Mouse (Mus musculus): ENCODE data around the gene Tmem184b. TPM values are rescaled to one million over a fixed set of nuclear protein-coding genes. Genes with fewer than 3 reads are reported as not detected.
A peak's percentile ranks its signal among the peaks of the same experiment; 100 is the strongest.

Tmem184b gene
- total RNA-seq (2014; rRNA removed) (54.9 and 75.7 TPM in 2 replicates), polyA plus RNA-seq (2015; fragmentation: Nextera tagmentation; extraction: Ambion mirVana) (30.1 and 33.3 TPM in 2 replicates)

DNA sequence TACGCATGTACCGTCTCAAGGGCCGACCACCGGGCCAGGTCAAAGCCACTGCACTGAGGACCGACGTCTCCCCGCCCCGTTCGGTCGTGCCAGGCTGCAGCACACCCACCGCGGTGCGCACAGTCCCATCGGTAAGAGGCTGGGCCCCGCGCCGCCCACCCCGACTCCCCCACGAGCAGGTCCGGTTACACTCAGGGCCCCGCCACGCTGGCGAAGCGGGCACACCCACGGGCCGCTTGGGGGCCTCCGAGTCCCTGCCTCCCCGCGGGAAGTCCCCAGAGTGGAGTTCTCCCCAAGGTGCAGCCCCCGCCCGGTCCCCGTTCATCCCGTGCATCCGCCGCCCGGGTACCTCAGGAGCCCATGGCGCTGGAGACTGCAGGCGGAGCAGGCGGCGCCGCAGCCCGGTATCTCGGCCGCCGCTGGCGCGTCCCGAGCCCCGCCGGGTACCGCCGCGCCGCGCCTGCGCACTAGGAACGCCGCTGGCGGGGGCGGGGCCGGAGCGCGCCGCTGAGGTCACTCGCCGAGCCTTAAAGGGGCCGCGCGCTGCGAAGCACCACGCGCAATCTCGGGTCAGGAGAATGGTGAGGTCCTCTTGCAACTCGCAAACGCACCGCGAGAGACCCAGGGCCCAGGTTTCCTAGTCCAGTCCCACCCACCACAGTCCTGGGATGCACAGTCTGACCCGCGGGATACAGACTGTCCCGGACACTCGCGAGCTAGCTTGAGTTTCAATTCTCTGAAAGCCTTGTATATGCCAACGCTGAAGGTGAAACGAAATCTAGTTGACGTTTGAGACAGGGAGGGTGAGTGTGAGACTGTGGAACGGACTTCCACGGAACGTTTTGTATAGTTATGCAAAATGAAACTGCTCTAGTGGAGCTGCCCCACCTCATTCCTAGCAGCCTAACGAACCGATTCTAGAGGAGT, at the start of gene Tmem184b:
Tmem184b (minus strand) TSS at position 734 of the 927 bp plus-strand sequence.
- ATAC-seq (ENCODE audit: low FRiP score) (peak; percentile 87), DNase-seq (ENCODE audit: low spot score) (peak; percentile 90)
- H3K27ac ChIP-seq (ENCODE audit: low read depth, low read length): peak within 1 kb of the TSS; percentile 69
- under 1% methylated on average over 84 of the region's 90 CpGs for WGBS
- H3K9me3 ChIP-seq (ENCODE audit: low read length): no peaks in the 10 kb centered on the region
- H3K4me2 ChIP-seq (ENCODE audit: low read depth, low read length, poor library complexity, severe bottlenecking): peak within 1 kb of the TSS; percentile 89
- TF ChIP-seq CTCF (IDR thresholded peaks at IDR 0.05): no peak
- peak within 1 kb of the TSS; percentile 99 for H3K4me3 ChIP-seq (ENCODE audit: low read depth, low read length)
- H3K4me1 ChIP-seq (ENCODE audit: insufficient read depth, low read length): peaks cover 10% of the 10 kb centered on the region
- H3K9ac ChIP-seq (replicated peaks; ENCODE audit: low read length, poor library complexity, severe bottlenecking): peak within 1 kb of the TSS; percentile 93
- H3K36me3 ChIP-seq (ENCODE audit: insufficient read depth, low read length): no peaks in the 10 kb centered on the region
- H3K27me3 ChIP-seq (ENCODE audit: insufficient read depth, low read length): no peaks in the 10 kb centered on the region

DNA sequence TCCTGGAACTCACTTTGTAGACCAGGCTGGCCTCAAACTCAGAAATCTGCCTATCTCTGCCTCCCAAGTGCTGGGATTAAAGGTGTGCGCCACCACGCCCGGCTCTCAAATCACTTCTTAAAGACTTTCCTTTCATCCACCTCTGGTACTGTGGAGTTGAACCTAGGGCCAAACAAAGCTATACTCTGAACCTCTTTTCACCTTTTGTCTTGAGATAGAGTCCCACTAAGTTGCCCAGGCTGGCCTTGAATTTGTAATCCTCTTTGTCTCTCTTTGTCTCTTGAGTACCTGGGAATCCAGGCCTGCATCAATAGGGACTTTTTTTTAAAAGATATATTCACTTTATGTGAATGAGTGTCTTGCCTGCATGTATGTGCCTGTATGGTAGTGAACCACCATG, 44.7 kb upstream of the Tmem184b start:
- H3K27ac ChIP-seq (ENCODE audit: low read depth, low read length): no peak overlapping the region
- no peak for TF ChIP-seq CTCF (IDR thresholded peaks at IDR 0.05)
- 94% methylated on average over 3 of the region's 3 CpGs for WGBS
- no peaks in the 10 kb centered on the region for H3K4me1 ChIP-seq (ENCODE audit: insufficient read depth, low read length)
- no peaks in the 10 kb centered on the region for H3K27me3 ChIP-seq (ENCODE audit: insufficient read depth, low read length)
- DNase-seq (ENCODE audit: low spot score) (no peak), ATAC-seq (ENCODE audit: low FRiP score) (no peak)
- H3K9ac ChIP-seq (replicated peaks; ENCODE audit: low read length, poor library complexity, severe bottlenecking): no peak overlapping the region
- H3K4me3 ChIP-seq (ENCODE audit: low read depth, low read length): no peak overlapping the region
- no peak overlapping the region for H3K4me2 ChIP-seq (ENCODE audit: low read depth, low read length, poor library complexity, severe bottlenecking)
- no peaks in the 10 kb centered on the region for H3K36me3 ChIP-seq (ENCODE audit: insufficient read depth, low read length)
- no peaks in the 10 kb centered on the region for H3K9me3 ChIP-seq (ENCODE audit: low read length)

DNA sequence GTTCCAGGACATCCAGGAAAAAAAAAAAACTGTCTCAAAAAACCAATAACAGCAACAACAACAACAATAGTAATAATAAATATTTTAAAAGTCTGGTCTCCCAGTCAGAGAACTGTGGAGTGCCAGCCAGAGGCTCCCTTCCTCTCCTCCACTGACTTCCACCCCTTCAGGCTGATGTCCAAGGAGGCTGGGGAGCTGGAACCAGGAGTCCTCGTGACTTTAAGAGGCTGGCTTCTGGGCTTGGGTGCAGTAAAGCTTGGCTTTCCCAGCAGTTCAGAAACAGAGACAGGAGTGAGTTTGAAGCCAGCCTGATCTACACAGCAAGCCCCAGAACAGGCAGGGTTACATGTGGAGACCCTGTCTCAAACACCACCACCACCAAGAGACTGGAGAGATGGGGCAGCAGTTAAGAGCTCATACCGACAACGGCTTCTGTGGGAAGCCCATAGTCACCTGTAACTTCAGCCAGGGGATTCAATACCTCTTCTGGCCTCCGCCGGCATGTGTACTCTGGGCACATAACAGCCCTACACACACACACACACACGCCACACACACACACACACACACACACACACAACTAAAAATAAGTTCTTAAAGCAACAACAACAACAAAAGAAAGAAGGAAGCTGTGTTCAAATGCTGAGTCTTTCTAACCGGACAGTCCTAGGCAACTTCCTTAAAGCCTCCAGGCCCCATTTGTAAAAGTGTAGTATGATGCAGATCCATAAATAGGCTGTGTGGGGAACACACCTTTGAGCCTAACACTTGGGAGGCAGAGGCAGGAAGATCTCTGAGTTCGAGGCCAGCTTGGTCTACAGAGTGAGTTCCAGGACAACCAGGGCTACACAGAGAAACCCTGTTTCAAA, 42.7 kb upstream of the Tmem184b start:
- DNase-seq (ENCODE audit: low spot score) (no peak), ATAC-seq (ENCODE audit: low FRiP score) (no peak)
- no peak overlapping the region for H3K27ac ChIP-seq (ENCODE audit: low read depth, low read length)
- H3K9me3 ChIP-seq (ENCODE audit: low read length): no peaks in the 10 kb centered on the region
- H3K4me3 ChIP-seq (ENCODE audit: low read depth, low read length): no peak overlapping the region
- H3K9ac ChIP-seq (replicated peaks; ENCODE audit: low read length, poor library complexity, severe bottlenecking): no peak overlapping the region
- H3K4me1 ChIP-seq (ENCODE audit: insufficient read depth, low read length): no peaks in the 10 kb centered on the region
- H3K36me3 ChIP-seq (ENCODE audit: insufficient read depth, low read length): no peaks in the 10 kb centered on the region
- WGBS: 80% methylated on average over 8 of the region's 8 CpGs
- H3K27me3 ChIP-seq (ENCODE audit: insufficient read depth, low read length): no peaks in the 10 kb centered on the region
- no peak for TF ChIP-seq CTCF (IDR thresholded peaks at IDR 0.05)
- no peak overlapping the region for H3K4me2 ChIP-seq (ENCODE audit: low read depth, low read length, poor library complexity, severe bottlenecking)

- Histone ChIP-seq H3K36me3 (ENCODE audit: insufficient read depth, low read length) (no peaks in the 10 kb centered on the region), H3K27me3 (ENCODE audit: insufficient read depth, low read length) (no peaks in the 10 kb centered on the region), H3K4me3 (ENCODE audit: low read depth, low read length) (no peak overlapping the region), H3K4me2 (ENCODE audit: low read depth, low read length, poor library complexity, severe bottlenecking) (no peak overlapping the region), H3K4me1 (ENCODE audit: insufficient read depth, low read length) (peaks cover 15% of the 10 kb centered on the region), H3K9ac (replicated peaks; ENCODE audit: low read length, poor library complexity, severe bottlenecking) (no peak overlapping the region), H3K9me3 (ENCODE audit: low read length) (no peaks in the 10 kb centered on the region), H3K27ac (ENCODE audit: low read depth, low read length) (no peak overlapping the region)
- ATAC-seq (ENCODE audit: low FRiP score): no peak
- TF ChIP-seq CTCF (IDR thresholded peaks at IDR 0.05): no peak
- WGBS: 53% methylated on average over 7 of the region's 7 CpGs
- no peak for DNase-seq (ENCODE audit: low spot score)
These were observed 40.6 kb upstream of the Tmem184b start for GRCm38 (mm10) chr15:79443856-79444410.

DNA sequence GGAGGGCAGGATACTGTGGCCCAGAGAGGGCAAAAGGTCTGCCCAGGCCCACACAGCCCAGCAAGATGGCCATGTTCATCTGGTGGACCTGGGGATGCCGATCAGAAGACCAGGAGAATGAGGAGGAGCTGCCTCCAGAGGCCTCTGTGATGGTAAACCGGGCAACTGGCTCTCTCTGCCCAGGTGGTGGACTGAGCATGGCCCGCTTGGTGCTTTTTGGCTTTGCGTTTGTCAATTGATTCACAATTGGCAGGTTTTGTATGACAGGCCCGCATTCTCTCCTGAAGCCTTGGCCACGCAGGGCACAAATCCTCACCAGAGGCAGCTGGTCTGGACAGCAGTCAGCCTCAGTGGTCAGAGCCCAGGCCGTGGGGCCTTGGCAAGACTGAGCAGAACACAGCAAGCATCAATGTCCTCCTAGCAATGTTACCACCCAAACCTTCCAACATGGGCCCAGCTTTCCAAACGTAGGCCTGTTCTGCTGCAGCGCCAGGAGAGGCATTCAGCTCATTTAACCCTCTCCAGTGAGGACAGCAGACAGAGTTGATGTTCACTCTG, 39.7 kb upstream of the Tmem184b start:
- WGBS: 78% methylated on average over 9 of the region's 9 CpGs

More for the DNA sequence above, 39.7 kb upstream of the Tmem184b start:
- H3K36me3 ChIP-seq (ENCODE audit: insufficient read depth, low read length): no peaks in the 10 kb centered on the region
- TF ChIP-seq CTCF (IDR thresholded peaks at IDR 0.05): no peak
- H3K4me2 ChIP-seq (ENCODE audit: low read depth, low read length, poor library complexity, severe bottlenecking): no peak overlapping the region
- no peak overlapping the region for H3K27ac ChIP-seq (ENCODE audit: low read depth, low read length)
- ATAC-seq (ENCODE audit: low FRiP score) (no peak), DNase-seq (ENCODE audit: low spot score) (no peak)
- 0 out of 2 replicates have a peak overlapping the region, but pooled peaks have one; percentile 8 for H3K9ac ChIP-seq (replicated peaks; ENCODE audit: low read length, poor library complexity, severe bottlenecking)
- no peaks in the 10 kb centered on the region for H3K27me3 ChIP-seq (ENCODE audit: insufficient read depth, low read length)
- H3K4me3 ChIP-seq (ENCODE audit: low read depth, low read length): no peak overlapping the region
- H3K9me3 ChIP-seq (ENCODE audit: low read length): no peaks in the 10 kb centered on the region
- H3K4me1 ChIP-seq (ENCODE audit: insufficient read depth, low read length): peaks cover 22% of the 10 kb centered on the region
